Mouse (Mus musculus) monocyte, adult 2 months (primary cell): ENCODE measurements around the gene Gm11555.
"Not testable (repeated sequence)": the region's sequence is repeated elsewhere in the genome, so short reads cannot be mapped to it uniquely, and the experiment has no call there.

Experiments
- DNase-seq, 2 experiments: peaks; one replicate each; pipeline ENCODE4 v3.0.0; 2022; ENCODE audit warnings: low spot score in 2 of 2, low read depth in 1 of 2

The Gm11555 gene

DNA sequence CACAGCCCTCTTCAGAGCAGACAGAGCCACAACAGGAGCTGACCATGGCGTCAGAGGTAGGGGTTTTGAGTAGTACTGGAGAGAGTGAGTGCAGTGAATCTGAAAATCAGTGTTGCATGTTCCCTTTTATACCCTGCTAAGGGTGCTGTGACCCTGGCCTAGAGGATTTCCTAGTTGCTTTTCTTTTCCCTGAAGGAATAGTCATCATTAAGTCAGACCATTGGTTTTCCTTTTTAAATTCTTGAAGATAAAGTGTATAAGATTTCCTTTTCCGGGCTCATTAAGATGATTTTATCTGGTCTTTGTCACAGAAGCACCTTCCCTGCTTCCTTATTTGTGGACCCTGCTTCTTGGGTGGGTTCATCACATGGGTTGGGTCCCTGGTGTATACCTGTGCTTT lies at the start of gene Gm11555:
Gene Gm11555 (minus strand): TSS at position 101 of the 400 bp plus-strand sequence.
- no peak for DNase-seq

DNA sequence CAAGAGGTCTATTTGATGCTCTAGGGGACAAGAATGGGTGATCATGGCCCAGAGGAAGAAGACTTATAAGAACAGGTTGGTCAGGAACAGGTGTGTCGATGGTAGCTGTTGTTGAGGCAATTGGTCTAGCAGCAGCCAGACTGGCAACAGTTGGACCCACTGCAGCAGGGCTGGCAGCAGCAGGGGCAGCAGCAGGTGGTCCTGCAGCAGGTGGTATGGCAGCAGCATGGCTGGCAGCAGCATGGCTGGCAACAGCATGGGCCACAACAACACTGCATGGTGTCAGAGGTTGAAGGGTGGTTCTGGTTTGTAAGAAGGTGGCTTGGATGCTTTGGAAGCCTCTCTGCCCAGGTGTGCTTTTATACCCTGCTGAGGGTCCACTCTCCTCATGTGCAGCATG lies 40.4 kb upstream of the Gm11555 start, which contains the start of gene Gm14190:
Gene Gm14190 (minus strand): TSS at position 278 of the 400 bp plus-strand sequence.
- no peak for DNase-seq

DNA sequence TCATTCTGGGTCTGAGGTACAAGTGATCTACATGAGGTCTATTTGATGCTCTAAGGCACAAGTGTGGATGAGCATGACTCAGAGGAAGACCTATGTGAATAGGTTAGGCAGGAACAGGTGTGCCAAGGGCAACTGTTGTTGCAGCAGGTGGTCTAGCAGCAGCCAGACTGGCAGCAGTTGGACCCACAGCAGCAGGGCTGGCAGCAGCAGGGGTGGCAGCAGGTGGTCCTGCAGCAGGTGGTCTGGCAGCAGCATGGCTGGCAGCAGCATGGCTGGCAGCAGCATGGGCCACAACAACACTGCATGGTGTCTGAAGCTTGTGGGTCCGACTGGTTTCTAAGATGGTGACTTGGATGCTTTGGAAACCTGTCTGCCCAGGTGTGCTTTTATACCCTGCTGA lies 35.2 kb upstream of the Gm11555 start:
- DNase-seq = not testable (repeated sequence)

GRCm38 (mm10) chr11:99683481-99683880 lies 33.4 kb upstream of the Gm11555 start:
- DNase-seq = no peak

GRCm38 (mm10) chr11:99665860-99666259 lies 15.8 kb upstream of the Gm11555 start, which contains the start of gene Krtap4-6:
TSS of gene Krtap4-6 (minus strand) at chr11:99665960.
- no peak for DNase-seq

GRCm38 (mm10) chr11:99662802-99663201 lies 12.8 kb upstream of the Gm11555 start:
- DNase-seq = no peak

DNA sequence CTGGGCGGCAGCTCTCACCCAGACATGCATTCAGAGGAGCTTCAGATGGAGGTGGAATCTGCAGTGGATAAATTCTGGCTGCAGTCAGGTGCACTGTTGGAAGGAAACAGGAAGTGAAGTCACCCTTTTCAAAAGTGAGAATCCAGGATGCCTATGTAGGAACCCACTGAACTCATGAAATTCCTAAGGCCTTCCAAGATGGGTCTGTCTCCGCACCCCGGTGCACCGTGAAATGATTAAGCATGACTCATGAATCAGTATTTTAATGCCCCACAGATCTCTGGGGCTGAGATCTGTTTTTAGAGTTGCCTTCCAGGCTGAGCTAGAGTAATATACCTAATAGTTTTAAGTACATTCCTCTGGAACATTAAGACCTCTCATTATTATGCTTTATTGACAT lies 9.2 kb upstream of the Gm11555 start:
- DNase-seq = no peak

DNA sequence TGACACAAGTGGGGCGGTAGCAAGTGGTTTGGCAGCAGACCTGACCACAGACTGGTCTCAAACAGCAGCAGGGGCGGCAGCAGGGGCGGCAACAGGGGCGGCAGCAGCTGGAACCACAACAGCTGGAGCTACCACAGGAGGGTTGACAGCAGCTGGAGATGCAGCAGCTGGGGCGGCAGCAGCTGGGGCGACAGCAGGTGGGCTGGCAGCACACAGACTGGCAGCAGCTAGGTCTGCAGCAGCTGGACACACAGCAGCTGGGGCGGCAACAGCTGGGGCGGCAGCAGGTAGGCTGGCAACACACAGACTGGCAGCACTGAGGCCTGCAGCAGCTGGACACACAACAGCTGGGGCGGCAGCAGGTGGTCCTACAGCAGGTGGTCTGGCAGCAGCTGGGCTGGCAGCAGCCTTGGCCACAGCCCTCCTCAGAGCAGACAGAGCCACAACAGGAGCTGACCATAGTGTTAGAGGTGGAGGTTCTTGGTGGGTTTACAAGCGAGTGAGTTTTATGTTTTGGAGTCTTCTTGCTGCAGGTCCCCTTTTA lies 8.5 kb upstream of the Gm11555 start, which contains the start of gene Gm11563:
Gene Gm11563 (minus strand): TSS at position 494 of the 544 bp plus-strand sequence.
- DNase-seq = not testable (repeated sequence)

DNA sequence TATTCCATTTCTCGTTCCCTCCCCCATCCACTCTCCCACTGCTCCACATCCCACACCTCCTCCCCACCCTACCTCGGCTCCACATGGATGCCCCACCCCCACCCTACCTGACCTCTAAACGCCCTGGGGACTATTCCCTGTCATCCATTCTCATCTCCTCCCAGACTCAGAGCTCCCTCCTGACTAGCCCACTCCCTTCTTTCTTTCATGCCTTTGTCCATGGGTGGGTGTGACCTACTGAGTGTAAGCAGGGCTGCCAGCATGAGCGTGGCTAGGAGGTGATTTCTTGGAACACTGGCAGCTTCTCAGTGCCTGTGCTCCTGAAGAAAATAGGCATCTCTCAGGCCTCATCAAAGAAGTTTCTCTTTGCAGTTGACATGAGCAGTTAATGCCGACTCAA lies 7.0 kb upstream of the Gm11555 start:
- DNase-seq = no peak

DNA sequence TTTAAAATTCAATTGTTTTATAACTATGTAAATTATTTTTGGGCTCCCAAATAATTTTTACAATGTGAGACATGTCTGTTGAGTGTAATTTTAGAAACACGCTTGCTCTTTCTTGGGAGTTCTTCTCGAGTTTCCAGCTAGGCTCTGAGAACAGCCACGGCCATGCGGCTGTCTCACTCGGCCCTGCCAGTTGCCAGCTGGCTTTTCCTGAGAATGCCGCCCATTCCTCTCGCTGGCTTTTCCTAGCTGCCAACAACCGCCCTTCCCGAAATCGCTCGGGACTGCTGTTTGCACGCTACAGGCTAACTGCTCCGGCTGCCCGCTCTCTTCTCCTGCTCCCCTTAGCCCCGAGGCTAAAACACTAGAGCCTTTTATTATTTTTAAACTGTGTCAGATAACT lies 3.6 kb downstream of the Gm11555 start:
- DNase-seq = no peak

DNA sequence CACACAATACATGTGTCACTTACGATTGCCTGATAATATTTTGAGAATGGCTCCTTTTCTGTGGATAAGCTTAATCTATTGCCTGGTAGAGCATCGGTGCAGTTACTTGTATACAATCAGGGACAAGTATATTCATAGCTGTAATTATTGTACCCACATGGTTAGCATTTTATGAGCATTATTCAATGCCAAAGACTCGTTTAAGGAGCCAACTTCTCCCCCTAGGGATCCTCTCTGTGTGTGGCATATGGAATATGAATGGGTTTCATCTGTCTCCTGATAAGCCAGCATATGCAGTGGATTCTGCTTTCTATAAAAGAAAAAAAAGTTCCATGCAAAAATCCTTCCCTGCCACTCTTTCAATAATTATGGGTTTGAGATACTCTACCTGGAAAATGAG lies 5.7 kb downstream of the Gm11555 start:
- no peak for DNase-seq

DNA sequence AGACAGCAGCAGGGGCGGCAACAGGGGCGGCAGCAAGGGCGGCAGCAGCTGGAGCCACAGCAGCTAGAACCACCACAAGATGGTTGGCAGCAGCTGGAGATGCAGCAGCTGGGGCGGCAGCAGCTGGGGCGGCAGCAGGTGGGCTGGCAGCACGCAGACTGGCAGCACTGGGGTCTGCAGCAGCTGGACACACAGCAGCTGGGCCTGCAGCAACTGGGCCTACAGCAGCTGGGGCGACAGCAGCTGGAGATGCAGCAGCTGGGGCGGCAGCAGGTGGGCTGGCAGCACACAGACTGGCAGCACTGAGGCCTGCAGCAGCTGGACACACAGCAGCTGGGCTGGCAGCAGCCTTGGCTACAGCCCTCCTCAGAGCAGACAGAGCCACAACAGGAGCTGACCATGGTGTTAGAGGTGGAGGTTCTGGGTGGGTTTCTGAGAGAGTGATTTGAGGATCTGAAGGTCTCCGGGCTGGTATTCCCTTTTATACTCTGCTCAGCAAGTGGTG lies 6.3 kb downstream of the Gm11555 start, which contains the start of gene Krtap4-7:
Gene Krtap4-7 (minus strand): TSS at position 455 of the 505 bp plus-strand sequence.
- not testable (repeated sequence) for DNase-seq

DNA sequence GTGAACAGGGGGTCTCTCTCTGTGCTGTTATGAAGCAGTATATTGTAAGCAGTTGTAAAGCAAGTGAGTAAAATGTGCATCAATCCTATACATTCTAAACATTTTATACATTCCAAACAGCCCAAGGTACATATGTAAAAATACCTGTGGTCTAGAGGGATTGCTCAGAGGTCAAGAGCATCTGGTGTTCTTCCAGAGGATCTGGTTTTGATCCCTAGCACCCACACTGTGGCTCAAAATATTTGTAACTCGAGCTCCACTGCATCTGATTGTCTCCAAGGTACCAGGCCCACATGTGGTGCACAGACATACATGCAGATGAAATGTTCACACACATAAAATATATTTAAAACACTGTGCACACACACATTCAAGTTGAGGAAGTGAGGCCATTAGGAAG lies 9.1 kb downstream of the Gm11555 start:
- DNase-seq = no peak

GRCm38 (mm10) chr11:99637086-99637485 lies 12.9 kb downstream of the Gm11555 start:
- no peak for DNase-seq

DNA sequence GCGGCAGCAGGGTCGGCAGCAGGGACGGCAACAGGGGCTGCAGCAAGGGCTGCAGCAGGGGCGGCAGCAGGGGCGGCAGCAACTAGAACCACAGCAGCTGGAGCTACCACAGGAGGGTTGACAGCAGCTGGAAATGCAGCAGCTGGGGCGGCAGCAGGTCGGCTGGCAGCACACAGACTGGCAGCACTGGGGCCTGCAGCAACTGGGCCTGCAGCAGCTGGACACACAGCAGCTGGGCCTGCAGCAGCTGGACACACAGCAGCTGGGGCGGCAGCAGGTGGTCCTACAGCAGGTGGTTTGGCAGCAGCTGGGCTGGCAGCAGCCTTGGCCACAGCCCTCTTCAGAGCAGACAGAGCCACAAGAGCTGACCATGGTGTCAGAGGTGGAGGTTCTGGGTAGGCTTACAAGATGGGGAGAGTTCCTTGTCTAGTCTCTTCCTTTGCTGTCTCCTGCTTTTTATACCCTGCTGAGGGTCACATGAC lies 15.3 kb downstream of the Gm11555 start, which contains the start of gene Krtap4-2:
Gene Krtap4-2 (minus strand): TSS at position 432 of the 482 bp plus-strand sequence.
- DNase-seq = no peak

DNA sequence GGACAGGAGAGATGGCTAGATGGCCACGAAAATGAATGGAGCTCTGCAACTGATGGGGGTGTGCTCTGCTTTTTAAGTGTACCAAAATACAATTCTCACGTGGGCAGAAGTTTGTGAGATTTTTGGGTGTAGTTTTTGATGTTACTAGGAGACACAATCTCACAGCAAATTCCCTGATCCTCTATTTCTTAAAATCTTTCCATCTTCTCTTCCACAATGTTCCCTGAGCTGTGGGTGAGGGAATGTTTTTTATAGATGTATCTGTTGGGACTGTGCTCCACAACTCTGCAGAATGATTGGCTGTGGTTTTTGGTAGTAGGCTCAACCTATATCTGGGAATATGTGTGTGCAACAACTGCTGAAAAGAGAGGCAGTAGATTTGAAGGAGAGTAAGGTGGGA lies 16.7 kb downstream of the Gm11555 start:
- DNase-seq = no peak

- no peak for DNase-seq
Observed at GRCm38 (mm10) chr11:99630890-99631289, 19.1 kb downstream of the Gm11555 start.

DNA sequence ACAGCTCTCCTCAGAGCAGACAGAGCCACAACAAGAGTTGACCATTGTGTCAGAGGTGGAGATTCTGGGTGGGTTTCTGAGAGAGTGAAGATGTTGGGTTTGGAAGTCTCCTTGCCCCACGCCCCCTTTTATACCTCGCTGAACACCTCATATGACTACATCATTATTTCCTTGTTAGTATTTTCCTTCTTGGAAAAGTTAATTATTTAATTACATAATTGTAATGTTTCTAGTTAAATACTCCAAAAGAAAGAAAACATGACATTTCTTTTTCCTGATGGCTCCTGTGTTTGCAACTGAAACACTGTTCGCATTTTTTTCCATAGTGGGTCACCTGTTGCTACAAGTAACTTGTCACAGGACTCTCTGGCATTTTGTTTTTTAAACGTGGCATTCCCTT lies 21.9 kb downstream of the Gm11555 start, which contains the start of gene Krtap4-1:
Gene Krtap4-1 (minus strand): TSS at position 101 of the 400 bp plus-strand sequence.
- DNase-seq = no peak

GRCm38 (mm10) chr11:99620335-99620734 lies 29.7 kb downstream of the Gm11555 start, which contains the start of gene Gm11562:
TSS of gene Gm11562 (minus strand) at chr11:99620435.
- DNase-seq = no peak

GRCm38 (mm10) chr11:99614796-99615363 lies 35.2 kb downstream of the Gm11555 start, which contains the start of gene Krtap2-4:
TSS of gene Krtap2-4 (minus strand) at chr11:99614846.
- DNase-seq = no peak

GRCm38 (mm10) chr11:99610089-99610488 lies 39.9 kb downstream of the Gm11555 start, which contains the start of gene Gm11937:
TSS of gene Gm11937 (minus strand) at chr11:99610189.
- not testable (repeated sequence) for DNase-seq

DNA sequence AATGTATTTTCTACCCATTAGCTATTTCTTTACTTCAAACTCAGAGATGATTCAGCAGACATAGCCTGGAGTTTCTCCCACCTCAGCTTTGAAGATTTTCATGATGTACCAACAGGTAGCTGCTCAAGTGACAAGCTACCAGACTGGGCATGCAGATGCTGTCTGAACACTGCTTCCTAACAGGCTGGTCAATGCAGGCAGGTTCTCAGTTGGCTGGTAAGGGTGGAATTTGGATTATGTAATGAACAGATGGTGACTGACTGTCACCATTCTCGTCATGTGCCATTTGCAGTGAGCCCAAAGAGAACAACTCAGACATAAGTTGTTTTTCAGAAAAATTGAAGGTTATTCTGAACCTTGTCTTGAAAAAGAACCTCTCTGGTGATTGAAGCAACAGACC lies 40.9 kb downstream of the Gm11555 start:
- DNase-seq = no peak
